Mouse (Mus musculus): ENCODE results near the gene Dnajc7. TPM values are rescaled to one million over a fixed set of nuclear protein-coding genes. Genes with fewer than 3 reads are reported as not detected.
"Not testable (repeated sequence)": the region's sequence is repeated elsewhere in the genome, so short reads cannot be mapped to it uniquely, and the experiment has no call there.

Gene Dnajc7
- total RNA-seq, 2 experiments from 2014 or later = 192 to 239 TPM

GRCm38 (mm10) chr11:100552842-100553241 lies 67.1 kb downstream of the Dnajc7 start:
- DNase-seq (ENCODE audit: low spot score in 2 of 2) = no peak

- DNase-seq (ENCODE audit: low spot score in 2 of 2) = no peak
Measured at GRCm38 (mm10) chr11:100550101-100550500, 69.9 kb downstream of the Dnajc7 start.

GRCm38 (mm10) chr11:100549466-100549865 lies 70.5 kb downstream of the Dnajc7 start:
- no peak for DNase-seq (ENCODE audit: low spot score in 2 of 2)

- DNase-seq (ENCODE audit: low spot score in 2 of 2) = no peak
Measured at GRCm38 (mm10) chr11:100548141-100548540, 71.8 kb downstream of the Dnajc7 start.

- no peak for DNase-seq (ENCODE audit: low spot score in 2 of 2)
Measured at GRCm38 (mm10) chr11:100546955-100547354, 73.0 kb downstream of the Dnajc7 start.

GRCm38 (mm10) chr11:100545746-100546085 lies 74.3 kb downstream of the Dnajc7 start:
- no peak for DNase-seq (ENCODE audit: low spot score in 2 of 2)

GRCm38 (mm10) chr11:100544832-100545745 lies 74.9 kb downstream of the Dnajc7 start, which contains the start of gene Ttc25:
Gene Ttc25 (plus strand): TSS chr11:100545607.
- peak; percentile 69 to 89 for DNase-seq (ENCODE audit: low spot score in 2 of 2)

GRCm38 (mm10) chr11:100541577-100541976 lies 78.4 kb downstream of the Dnajc7 start:
- no peak for DNase-seq (ENCODE audit: low spot score in 2 of 2)

GRCm38 (mm10) chr11:100540966-100541365 lies 79.0 kb downstream of the Dnajc7 start:
- no peak for DNase-seq (ENCODE audit: low spot score in 2 of 2)

- DNase-seq (ENCODE audit: low spot score in 2 of 2) = no peak
Measured at GRCm38 (mm10) chr11:100536466-100536865, 83.5 kb downstream of the Dnajc7 start.

- no peak for DNase-seq (ENCODE audit: low spot score in 2 of 2)
Measured at GRCm38 (mm10) chr11:100535996-100536395, 84.0 kb downstream of the Dnajc7 start.

- DNase-seq (ENCODE audit: low spot score in 2 of 2) = not testable (repeated sequence)
Measured at GRCm38 (mm10) chr11:100534821-100535220, 85.1 kb downstream of the Dnajc7 start.

- not testable (repeated sequence) for DNase-seq (ENCODE audit: low spot score in 2 of 2)
Measured at GRCm38 (mm10) chr11:100534411-100534810, 85.6 kb downstream of the Dnajc7 start.

- no peak for DNase-seq (ENCODE audit: low spot score in 2 of 2)
Measured at GRCm38 (mm10) chr11:100533871-100534270, 86.1 kb downstream of the Dnajc7 start.

Other genes starting within 250 kb of the Dnajc7 start
- 10 to 100 TPM; 80.4 to 91.4 TPM for gene Jup, start 222.4 kb downstream of the Dnajc7 start, total RNA-seq (2021)
- 10 to 100 TPM; 27.4 to 29.4 TPM for gene P3h4, start 205.3 kb downstream of the Dnajc7 start, total RNA-seq (2021)
- gene Fkbp10, start 204.5 kb downstream of the Dnajc7 start, total RNA-seq (2021) = 10 to 100 TPM; 86.4 TPM
- 10 to 100 TPM; 35.8 to 38.1 TPM for gene Nt5c3b, start 178.4 kb downstream of the Dnajc7 start, total RNA-seq (2021)
- 1 to 10 TPM; 1.0 to 1.5 TPM for gene Klhl10, start 178.3 kb downstream of the Dnajc7 start, total RNA-seq (2021)
- gene Klhl11, start 147.4 kb downstream of the Dnajc7 start, total RNA-seq (2021) = 10 to 100 TPM; 14.9 to 15.8 TPM
- 10 to 100 TPM; 54.1 to 57.9 TPM for gene Acly, start 92.2 kb downstream of the Dnajc7 start, total RNA-seq (2021)
- under 1 TPM; 0.13 to 0.22 TPM for gene Ttc25, start 74.6 kb downstream of the Dnajc7 start, total RNA-seq (2021)
- gene Cnp, start 45.3 kb downstream of the Dnajc7 start, total RNA-seq (2021) = 10 to 100 TPM; 33.3 to 38.3 TPM
- 10 to 100 TPM; 42.5 to 43.7 TPM for gene Nkiras2, start 924 bp downstream of the Dnajc7 start, total RNA-seq (2021)
- 1 to 10 TPM; 1.9 to 2.2 TPM for gene Zfp385c, start 72.3 kb upstream of the Dnajc7 start, total RNA-seq (2021)
- gene Dhx58, start 84.1 kb upstream of the Dnajc7 start, total RNA-seq (2021) = 1 to 10 TPM; 1.0 to 1.1 TPM
- 10 to 100 TPM; 20.6 to 21.6 TPM for gene Kat2a, start 92.3 kb upstream of the Dnajc7 start, total RNA-seq (2021)
- not detected for gene Hspb9, start 93.7 kb upstream of the Dnajc7 start, total RNA-seq (2021)
- 10 to 100 TPM; 76.7 to 79.7 TPM for gene Rab5c, start 118.0 kb upstream of the Dnajc7 start, total RNA-seq (2021)
- gene Kcnh4, start 139.8 kb upstream of the Dnajc7 start, total RNA-seq (2021) = under 1 TPM in 1 of 2 experiments, not detected in 1; 0.10 TPM
- not detected for gene Hcrt, start 142.8 kb upstream of the Dnajc7 start, total RNA-seq (2021)
- 1 to 10 TPM; 9.0 to 9.5 TPM for gene Ghdc, start 150.8 kb upstream of the Dnajc7 start, total RNA-seq (2021)
- gene Stat5b, start 230.6 kb upstream of the Dnajc7 start, total RNA-seq (2021) = 10 to 100 TPM; 76.1 to 90.4 TPM
- 10 to 100 TPM; 35.6 to 41.4 TPM for gene Stat5a, start 239.2 kb upstream of the Dnajc7 start, total RNA-seq (2021)